Mouse (Mus musculus) cerebellum, adult 11-12 months (tissue): ENCODE data around the gene Fbxl3.

Experiments used
- DNase-seq: peaks from one replicate; pipeline ENCODE4 v3.0.0; 2022

Gene Fbxl3

DNA sequence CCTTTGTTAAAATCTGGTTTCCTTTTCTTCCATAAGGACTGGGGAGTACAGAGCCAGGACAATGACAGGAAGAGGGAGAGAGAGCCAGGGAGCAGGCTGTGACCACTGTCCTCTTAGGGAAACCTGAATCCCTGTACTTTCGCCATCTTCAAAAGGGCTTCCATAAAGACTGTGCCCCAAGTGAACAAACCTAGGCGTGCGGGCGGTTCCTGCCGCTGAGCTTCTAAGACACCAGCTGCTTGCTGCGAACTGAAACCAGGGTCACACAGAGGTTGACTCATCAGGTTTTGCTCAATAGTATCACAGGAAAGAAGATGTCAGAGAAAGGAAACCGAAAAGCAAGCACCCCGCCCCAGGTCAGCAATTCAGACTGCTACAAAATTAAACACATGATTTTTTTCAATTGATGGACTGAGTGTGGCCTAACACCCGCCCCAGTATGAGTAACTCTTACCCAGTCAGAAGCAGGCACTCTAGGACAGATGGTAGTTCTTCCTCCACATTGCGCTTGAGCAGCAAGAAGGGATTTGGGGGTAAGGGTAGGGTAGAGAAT lies 66.0 kb downstream of the Fbxl3 start:
- DNase-seq: no peak
